Mouse (Mus musculus): ENCODE data around the gene Mrrf. TPM values are rescaled to one million over a fixed set of nuclear protein-coding genes. Genes with fewer than 3 reads are reported as not detected.

The Mrrf gene
- polyA plus RNA-seq (2012; rRNA removed), result 25.2 and 27.2 TPM in 2 replicates

GRCm38 (mm10) chr2:36136300-36136941, at the start of gene Mrrf, which contains the start of gene Rbm18:
Gene Mrrf (plus strand): TSS chr2:36136389.
Gene Rbm18 (minus strand): TSS chr2:36136773.
- DNase-seq (ENCODE audit: low spot score), result peak; percentile 95

- DNase-seq (ENCODE audit: low spot score), result no peak
Observed at GRCm38 (mm10) chr2:36089190-36089589, 47.0 kb upstream of the Mrrf start.

GRCm38 (mm10) chr2:36090853-36091741, 45.1 kb upstream of the Mrrf start:
- DNase-seq (ENCODE audit: low spot score), result no peak

DNA sequence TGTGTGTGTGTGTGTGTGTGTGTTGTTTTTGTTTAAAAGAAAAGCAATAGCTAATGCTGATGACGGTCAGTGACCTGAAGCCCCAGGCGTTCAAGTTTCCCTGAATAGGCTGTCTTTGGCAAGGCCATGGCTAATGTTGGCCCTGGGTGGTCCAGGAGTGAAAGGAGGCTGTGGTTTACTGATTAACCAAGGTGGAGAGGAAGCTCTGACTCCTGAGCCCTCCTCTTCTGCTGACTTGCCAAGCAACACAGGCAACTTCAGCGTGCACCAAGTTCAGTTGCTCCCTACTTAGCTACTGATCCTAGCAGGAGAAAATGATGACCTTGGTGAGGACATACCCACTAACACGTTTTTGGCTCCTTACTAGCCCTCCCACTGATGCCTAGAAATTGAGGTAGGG, 43.4 kb upstream of the Mrrf start:
- no peak for DNase-seq (ENCODE audit: low spot score)

DNA sequence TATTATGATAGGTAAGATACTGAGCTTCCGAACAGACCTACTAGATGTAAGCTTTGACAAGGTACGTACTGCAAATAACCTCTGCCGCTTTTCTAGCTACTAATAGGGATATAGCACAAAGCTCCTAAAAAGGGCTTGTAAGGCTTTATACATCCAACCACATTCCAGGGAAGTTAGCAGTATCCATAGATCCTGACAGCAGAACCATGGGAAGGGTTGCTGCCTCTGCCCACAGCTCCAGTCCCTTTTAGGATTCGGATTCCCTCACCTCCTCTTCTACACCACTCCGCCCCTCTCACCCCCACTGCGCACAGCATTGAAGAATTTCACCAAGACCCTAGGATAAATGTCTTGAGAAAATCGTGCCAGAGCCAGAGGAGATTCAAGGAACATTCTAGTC, 42.9 kb upstream of the Mrrf start:
- DNase-seq (ENCODE audit: low spot score), result no peak

- no peak for DNase-seq (ENCODE audit: low spot score)
Observed at GRCm38 (mm10) chr2:36093914-36094475, 42.2 kb upstream of the Mrrf start.

DNA sequence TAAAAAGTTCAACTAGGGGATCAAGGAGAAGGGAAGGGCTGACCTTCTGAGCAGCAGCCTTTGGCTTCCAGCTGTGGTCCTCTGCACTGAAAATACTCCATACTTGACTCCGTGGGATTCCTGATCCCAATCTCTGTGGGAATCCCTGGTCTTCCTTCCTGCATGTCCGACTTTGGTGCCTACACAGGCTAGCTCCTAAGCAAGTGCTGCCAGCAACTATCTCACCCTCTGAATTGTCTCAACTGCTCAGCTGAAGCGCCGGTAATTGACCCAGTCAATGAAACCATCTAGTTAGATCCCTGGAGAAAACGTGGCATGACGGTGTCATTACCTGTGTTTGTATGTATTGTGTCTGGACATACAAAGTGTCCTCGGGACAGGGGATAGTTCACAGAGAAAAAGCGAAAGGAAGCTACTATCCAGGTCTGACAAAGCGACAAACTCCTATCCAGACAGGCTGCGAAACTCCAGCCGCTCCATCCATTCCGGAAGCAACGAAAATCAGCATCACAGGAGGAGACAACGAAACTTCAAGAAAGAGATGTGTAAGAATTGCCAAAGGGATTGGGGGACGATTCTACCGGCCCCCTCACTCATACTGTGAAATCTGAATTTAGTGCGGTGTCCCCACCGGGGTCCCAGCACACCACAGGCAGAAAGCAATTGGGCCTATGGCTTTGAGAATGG, 38.9 kb upstream of the Mrrf start:
- DNase-seq (ENCODE audit: low spot score), result no peak

- DNase-seq (ENCODE audit: low spot score), result no peak
Observed at GRCm38 (mm10) chr2:36098021-36098420, 38.2 kb upstream of the Mrrf start.

DNA sequence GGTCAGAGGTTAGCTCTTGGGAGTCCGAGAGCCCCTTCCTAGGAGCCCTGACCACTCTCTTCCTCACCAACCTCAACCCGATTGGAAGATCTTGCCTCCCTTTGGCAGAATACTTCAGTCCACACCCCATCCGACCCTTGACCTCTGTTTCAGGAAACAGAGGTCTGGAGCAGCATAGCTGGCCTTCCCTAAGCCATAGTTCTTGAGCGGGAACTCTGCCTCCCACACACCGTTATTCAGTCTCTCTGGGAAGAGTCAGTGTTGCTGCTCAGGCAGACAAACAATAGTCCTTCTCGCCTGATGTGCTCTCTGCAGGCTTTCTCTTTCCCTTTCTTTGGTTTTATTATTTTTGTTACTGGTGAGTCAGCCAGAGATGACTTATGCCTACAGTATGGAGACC, 36.5 kb upstream of the Mrrf start:
- DNase-seq (ENCODE audit: low spot score), result no peak

DNA sequence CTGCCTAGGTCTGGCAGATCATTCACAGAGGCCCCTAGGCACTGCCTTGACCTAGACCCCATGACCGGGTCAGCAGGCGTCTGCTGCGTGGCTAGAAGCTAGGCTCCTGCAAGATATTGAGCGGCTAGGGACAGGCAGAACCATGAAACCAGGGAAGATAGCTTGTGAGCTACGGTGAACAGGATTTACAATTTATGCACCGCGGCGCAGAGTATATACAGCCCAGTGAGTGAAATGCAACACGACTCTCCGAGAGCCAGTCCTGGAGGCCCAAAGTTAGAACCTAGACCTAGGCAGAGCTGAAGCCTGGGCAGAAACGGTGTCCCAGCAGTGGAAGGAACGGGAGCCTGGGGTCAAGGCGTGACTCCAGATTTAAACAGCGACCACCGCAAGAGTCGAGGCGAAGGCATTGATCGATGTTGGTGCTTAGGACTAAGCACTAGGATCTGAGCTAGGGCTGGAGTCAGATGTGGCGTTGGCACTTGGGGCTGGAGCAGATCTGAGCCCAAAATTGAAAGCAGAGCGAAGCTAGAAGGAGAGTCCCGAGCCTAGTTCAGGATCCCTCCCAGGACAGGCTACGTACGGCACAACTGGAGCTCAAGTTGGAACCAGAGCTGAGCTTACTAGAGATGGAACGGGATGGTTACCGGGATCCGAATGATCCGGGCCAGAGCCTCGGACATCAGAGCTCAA, 34.2 kb upstream of the Mrrf start:
- DNase-seq (ENCODE audit: low spot score), result no peak

DNA sequence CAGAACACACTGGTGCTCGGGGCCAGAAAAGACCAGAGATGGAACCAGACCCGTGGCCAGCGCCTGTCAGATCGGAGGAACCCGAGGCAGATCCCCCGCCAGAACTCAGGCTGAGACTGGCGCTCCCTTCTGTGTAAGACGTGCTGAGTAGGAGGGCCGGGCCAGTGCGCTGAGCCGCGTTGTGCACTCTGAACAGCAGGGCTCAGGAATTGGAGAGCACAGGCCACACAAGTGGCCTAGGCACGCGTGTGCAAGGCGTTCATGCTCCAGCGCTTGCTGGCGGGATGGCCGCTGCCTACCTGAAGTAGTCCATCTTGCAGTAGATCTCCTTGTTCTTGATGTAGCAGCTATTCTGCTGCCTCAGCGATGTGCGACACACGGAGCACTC, 33.6 kb upstream of the Mrrf start:
- DNase-seq (ENCODE audit: low spot score), result no peak

GRCm38 (mm10) chr2:36103069-36103554, 33.1 kb upstream of the Mrrf start:
- no peak for DNase-seq (ENCODE audit: low spot score)

GRCm38 (mm10) chr2:36103555-36104367, 32.4 kb upstream of the Mrrf start:
- DNase-seq (ENCODE audit: low spot score), result no peak

DNA sequence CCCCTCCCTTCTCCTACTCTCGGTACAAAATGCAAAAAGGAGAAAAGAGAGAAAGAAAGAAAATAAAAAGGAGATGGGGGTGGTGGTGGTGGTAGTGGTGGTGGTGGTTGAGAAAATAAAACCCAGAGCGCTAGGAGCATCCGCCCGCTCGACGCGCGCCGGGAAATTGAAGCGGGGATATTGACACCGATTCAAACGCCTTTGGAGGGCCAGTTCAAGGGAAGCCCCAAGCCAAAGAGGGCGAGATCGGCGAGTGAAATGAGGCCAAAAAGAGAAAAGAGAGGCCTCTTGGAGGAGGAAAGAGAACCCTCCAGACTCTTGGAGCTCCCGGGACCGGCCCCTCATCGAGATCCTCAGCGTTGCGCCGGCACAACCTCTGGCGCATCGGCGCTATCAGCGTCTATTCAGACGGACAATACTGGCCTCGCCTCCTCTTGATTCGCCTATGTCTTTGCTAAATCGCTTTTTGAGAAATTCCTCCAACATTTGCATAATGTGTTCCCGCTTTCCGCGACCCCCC, 31.7 kb upstream of the Mrrf start:
- no peak for DNase-seq (ENCODE audit: low spot score)

DNA sequence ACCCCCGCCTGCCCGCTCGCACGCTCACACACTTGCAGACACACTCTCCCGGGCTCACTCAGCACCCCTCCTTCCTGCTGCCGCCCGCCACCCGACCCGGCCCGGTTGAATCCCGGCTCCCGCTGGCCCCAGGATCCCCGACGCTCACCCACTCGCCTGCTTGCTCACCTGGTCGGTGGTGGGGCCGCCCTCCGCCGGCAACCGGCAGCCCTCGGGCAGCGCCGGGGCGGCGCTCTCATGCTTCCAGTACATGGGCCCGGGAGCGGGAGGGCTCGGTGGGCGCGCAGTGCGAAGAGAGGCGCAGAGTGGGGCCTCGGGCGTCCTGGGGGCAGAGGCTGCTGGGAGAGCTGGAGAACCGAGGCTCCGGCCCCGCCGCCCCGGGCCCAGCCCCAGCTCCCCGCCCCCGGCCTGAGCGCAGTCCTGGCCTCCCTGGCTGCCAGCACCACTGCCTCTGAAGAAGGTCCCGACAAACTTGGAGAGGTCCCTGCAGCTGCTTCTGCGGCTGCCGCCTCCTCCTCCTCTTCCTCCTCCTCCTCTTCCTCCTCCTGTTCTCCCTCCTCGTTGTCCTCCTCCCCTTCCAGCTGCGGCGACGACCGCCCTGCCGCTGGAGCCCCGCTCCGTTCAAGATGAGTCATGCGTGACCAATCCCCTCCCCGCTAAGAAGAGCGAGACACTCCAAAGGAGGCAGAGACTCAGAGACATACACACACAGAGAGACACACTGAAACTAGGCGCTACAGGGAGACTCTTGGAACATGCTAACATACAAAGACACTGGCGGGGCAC, 31.0 kb upstream of the Mrrf start, which contains the start of gene Lhx6:
Lhx6 (minus strand) TSS at position 453 of the 786 bp plus-strand sequence.
- no peak for DNase-seq (ENCODE audit: low spot score)

DNA sequence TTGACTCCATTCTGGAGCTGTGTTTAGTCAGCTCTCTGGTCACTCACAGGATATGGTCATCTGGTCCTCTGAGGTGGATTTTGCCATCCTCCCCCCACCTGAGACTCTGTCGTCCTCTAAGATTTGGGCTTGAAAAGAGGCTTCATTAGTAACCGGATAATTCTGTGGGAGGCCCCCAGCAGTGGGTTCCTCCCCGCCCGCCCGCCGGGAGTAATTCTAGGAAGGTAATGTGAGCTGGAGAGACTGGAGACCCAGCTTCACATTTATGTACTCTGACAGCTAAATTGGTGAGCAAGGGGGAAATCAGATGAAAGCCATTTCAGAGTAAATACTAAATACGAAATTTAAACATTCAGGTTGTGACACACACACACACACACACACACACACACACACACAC, 27.6 kb upstream of the Mrrf start:
- DNase-seq (ENCODE audit: low spot score), result no peak

GRCm38 (mm10) chr2:36112632-36113031, 23.6 kb upstream of the Mrrf start:
- no peak for DNase-seq (ENCODE audit: low spot score)

GRCm38 (mm10) chr2:36126795-36127429, 9.3 kb upstream of the Mrrf start:
- DNase-seq (ENCODE audit: low spot score), result no peak

- no peak for DNase-seq (ENCODE audit: low spot score)
Observed at GRCm38 (mm10) chr2:36127973-36128372, 8.2 kb upstream of the Mrrf start.

Measured in urinary bladder, adult 2 months (tissue).